Mouse (Mus musculus): ENCODE results near the gene Unc5b.
"Not testable (repeated sequence)": the region's sequence is repeated elsewhere in the genome, so short reads cannot be mapped to it uniquely, and the experiment has no call there.

Gene Unc5b

GRCm38 (mm10) chr10:60756992-60757391 is 74.4 kb downstream of the Unc5b start:
- in situ Hi-C loops (cut with MseI, MboI) = loop anchor here in 1 of 2 experiments (10.0 kb wide), 2 partner anchors 298 to 342 kb away; no protein-coding TSS in a partner anchor

- in situ Hi-C loops (cut with MseI, MboI) = loop anchor here in 1 of 2 experiments (10.0 kb wide), 2 partner anchors 299 to 341 kb away; no protein-coding TSS in a partner anchor
These were observed 75.2 kb downstream of the Unc5b start for GRCm38 (mm10) chr10:60756146-60756545.

- in situ Hi-C loops (cut with MseI, MboI) = loop anchor here in 1 of 2 experiments (10.0 kb wide), 2 partner anchors 301 to 339 kb away; no protein-coding TSS in a partner anchor
These were observed 77.4 kb downstream of the Unc5b start for GRCm38 (mm10) chr10:60753941-60754340.

- in situ Hi-C loops (cut with MseI, MboI) = loop anchor here in 1 of 2 experiments (10.0 kb wide), 2 partner anchors 302 to 338 kb away; no protein-coding TSS in a partner anchor
These were observed 78.1 kb downstream of the Unc5b start for GRCm38 (mm10) chr10:60753261-60753660.

GRCm38 (mm10) chr10:60752040-60753020 is 79.1 kb downstream of the Unc5b start, which contains the start of gene Slc29a3:
TSS of gene Slc29a3 (minus strand) at chr10:60752794.
- in situ Hi-C loops (cut with MseI, MboI) = loop anchor here in 1 of 2 experiments (10.0 kb wide), 2 partner anchors 302 to 338 kb away; no protein-coding TSS in a partner anchor

GRCm38 (mm10) chr10:60747667-60748212 is 83.6 kb downstream of the Unc5b start:
- in situ Hi-C loops (cut with MseI, MboI) = no loop called here

GRCm38 (mm10) chr10:60746512-60746911 is 84.9 kb downstream of the Unc5b start:
- in situ Hi-C loops (cut with MseI, MboI) = no loop called here

- in situ Hi-C loops (cut with MseI, MboI) = no loop called here
These were observed 86.7 kb downstream of the Unc5b start for GRCm38 (mm10) chr10:60744543-60745290.

- in situ Hi-C loops (cut with MseI, MboI) = no loop called here
These were observed 87.7 kb downstream of the Unc5b start for GRCm38 (mm10) chr10:60743681-60744080.

GRCm38 (mm10) chr10:60742942-60743341 is 88.4 kb downstream of the Unc5b start:
- in situ Hi-C loops (cut with MseI, MboI) = no loop called here

GRCm38 (mm10) chr10:60742296-60742695 is 89.1 kb downstream of the Unc5b start:
- in situ Hi-C loops (cut with MseI, MboI) = not testable (repeated sequence)

GRCm38 (mm10) chr10:60741435-60741834 is 89.9 kb downstream of the Unc5b start:
- in situ Hi-C loops (cut with MseI, MboI) = no loop called here

- in situ Hi-C loops (cut with MseI, MboI) = no loop called here
These were observed 91.6 kb downstream of the Unc5b start for GRCm38 (mm10) chr10:60739619-60740363.

GRCm38 (mm10) chr10:60737886-60738640 is 93.3 kb downstream of the Unc5b start:
- in situ Hi-C loops (cut with MseI, MboI) = no loop called here

- in situ Hi-C loops (cut with MseI, MboI) = no loop called here
These were observed 94.1 kb downstream of the Unc5b start for GRCm38 (mm10) chr10:60737169-60737728.

GRCm38 (mm10) chr10:60735737-60736136 is 95.6 kb downstream of the Unc5b start:
- in situ Hi-C loops (cut with MseI, MboI) = no loop called here

- in situ Hi-C loops (cut with MseI, MboI) = no loop called here
These were observed 97.9 kb downstream of the Unc5b start for GRCm38 (mm10) chr10:60733471-60733870.

GRCm38 (mm10) chr10:60732397-60732861 is 99.0 kb downstream of the Unc5b start:
- in situ Hi-C loops (cut with MseI, MboI) = no loop called here

GRCm38 (mm10) chr10:60731742-60732141 is 99.6 kb downstream of the Unc5b start:
- in situ Hi-C loops (cut with MseI, MboI) = no loop called here

GRCm38 (mm10) chr10:60727301-60727700 is 104.1 kb downstream of the Unc5b start:
- in situ Hi-C loops (cut with MseI, MboI) = no loop called here

Measured in mouse trophoblast stem cell (cell line).